Mouse (Mus musculus) embryonic facial prominence, embryonic 11.5 days (tissue): Measurements from ENCODE around the gene Cnr2. TPM values are rescaled to one million over a fixed set of nuclear protein-coding genes. Genes with fewer than 3 reads are reported as not detected.

Experiments
- ATAC-seq: fragments of 200-750 bp; cut with Nextera tagmentation; replicated peaks from 2 replicates; pipeline ENCODE4 v1.8.0; 2017; ENCODE audit warnings: low read depth; ENCODE audit not compliant: insufficient number of reproducible peaks, low FRiP score, low TSS enrichment
- DNase-seq: peaks from one replicate; pipeline ENCODE4 v3.0.0-alpha.2; 2015; ENCODE audit warnings: low spot score
- H3K27ac ChIP-seq: fragments of 300-500 bp; sonication (generic); replicated peaks from 2 replicates; pipeline ENCODE4 v1.5.1; 2014; ENCODE audit warnings: mild to moderate bottlenecking, low read depth, low read length, control low read depth
- H3K27me3 ChIP-seq: fragments of 300-500 bp; sonication (generic); 2 replicates; pipeline ENCODE4 v1.6.1; 2014; ENCODE audit warnings: mild to moderate bottlenecking, low read length, moderate library complexity, mixed read lengths; ENCODE audit not compliant: control insufficient read depth, insufficient read depth
- H3K36me3 ChIP-seq: fragments of 300-500 bp; sonication (generic); replicated peaks from 2 replicates; pipeline ENCODE4 v1.6.1; 2014; ENCODE audit warnings: low read depth, mild to moderate bottlenecking, low read length, moderate library complexity, mixed read lengths; ENCODE audit not compliant: control insufficient read depth, insufficient read depth
- H3K4me1 ChIP-seq: fragments of 300-500 bp; sonication (generic); 2 replicates; pipeline ENCODE4 v1.6.1; 2014; ENCODE audit warnings: low read length, mixed read lengths; ENCODE audit not compliant: control insufficient read depth, insufficient read depth
- H3K4me2 ChIP-seq: fragments of 300-500 bp; sonication (generic); 2 replicates; pipeline ENCODE4 v1.6.1; 2014; ENCODE audit warnings: low read depth, mild to moderate bottlenecking, control low read depth, low read length, moderate library complexity
- H3K4me3 ChIP-seq: fragments of 300-500 bp; sonication (generic); 2 replicates; pipeline ENCODE4 v1.5.1; 2014; ENCODE audit warnings: low read depth, low read length, control low read depth
- H3K9ac ChIP-seq: fragments of 300-500 bp; sonication (generic); replicated peaks from 2 replicates; pipeline ENCODE4 v1.6.1; 2014; ENCODE audit warnings: mild to moderate bottlenecking, control low read depth, low read length
- H3K9me3 ChIP-seq: fragments of 300-500 bp; sonication (generic); replicated peaks from 2 replicates; pipeline ENCODE4 v1.6.1; 2016; ENCODE audit warnings: mild to moderate bottlenecking, low read length, inconsistent platforms, mixed read lengths; ENCODE audit not compliant: control insufficient read depth
- WGBS: fragments of 180-500 bp; shearing (Covaris S2); extraction: QIAGEN DNeasy Blood & Tissue Kit; methylation state at CpG from one replicate; pipeline ENCODE4 v1.1.7; 2014; 5-methylcytosine and 5-hydroxymethylcytosine counted together
- polyA plus RNA-seq: library from polyadenylated mRNA; unstranded; fragments of >200 nt; fragmentation: Nextera tagmentation; extraction: Ambion mirVana; gene quantifications from 2 replicates; pipeline ENCODE4 v1.2.1, GENCODE M21; 2014

The Cnr2 gene
- polyA plus RNA-seq, 1 experiment from 2014 or later = 0.43 TPM

DNA sequence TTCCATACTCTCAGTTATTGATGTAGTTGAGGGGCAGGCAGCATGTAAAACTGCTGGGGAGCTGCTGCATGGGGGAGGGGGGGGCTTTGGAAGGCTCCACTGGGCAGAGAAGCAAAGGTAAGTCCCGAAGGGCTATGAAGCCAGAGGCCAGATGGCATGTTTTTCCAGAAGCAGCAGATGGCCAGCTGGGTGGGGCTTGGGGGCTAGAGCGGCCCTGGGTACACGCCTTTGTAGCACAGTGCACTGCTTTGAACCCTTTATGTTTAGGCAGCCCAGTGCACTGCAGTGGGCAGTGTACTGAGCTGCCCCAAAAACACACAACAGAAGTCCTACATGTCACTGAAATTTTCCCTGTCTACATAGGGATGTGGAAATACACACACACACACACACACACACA lies 17.6 kb downstream of the Cnr2 start:
- WGBS = 44% methylated on average over 3 of the region's 3 CpGs
- ATAC-seq = peak; percentile 52; the same call in 1 of the 2 replicates

DNA sequence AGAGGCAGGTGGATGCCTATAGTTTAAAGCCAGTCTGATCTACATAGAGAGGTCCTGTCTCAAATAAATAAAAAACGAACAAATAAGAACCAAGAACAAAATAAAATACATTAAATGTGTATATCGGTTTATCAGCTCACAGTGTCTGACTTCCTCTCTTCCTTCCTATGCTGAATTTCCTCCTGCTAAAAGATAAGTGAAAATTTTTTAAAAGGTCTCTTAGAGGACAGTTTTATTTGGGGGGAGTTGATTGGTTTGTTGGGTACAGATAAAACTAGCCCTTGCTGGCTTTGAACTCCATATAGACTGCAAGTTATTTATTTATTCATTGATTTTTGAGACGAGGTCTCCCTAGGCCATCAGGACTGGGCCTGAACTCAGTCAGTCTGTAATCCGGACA lies 18.2 kb downstream of the Cnr2 start:
- Histone ChIP-seq H3K9me3 (no peaks in the 10 kb centered on the region), H3K27ac (no peak overlapping the region), H3K4me1 (no peaks in the 10 kb centered on the region), H3K36me3 (no peaks in the 10 kb centered on the region), H3K27me3 (no peaks in the 10 kb centered on the region), H3K9ac (no peak overlapping the region), H3K4me3 (no peak overlapping the region), H3K4me2 (no peak overlapping the region)
- no peak for ATAC-seq
- no peak for DNase-seq
- WGBS = 78% methylated on average over 4 of the region's 4 CpGs

More for the DNA sequence above, 17.6 kb downstream of the Cnr2 start:
- H3K4me2 ChIP-seq = no peak overlapping the region
- H3K9me3 ChIP-seq = no peaks in the 10 kb centered on the region
- no peaks in the 10 kb centered on the region for H3K36me3 ChIP-seq
- DNase-seq = peak; percentile 5
- no peaks in the 10 kb centered on the region for H3K4me1 ChIP-seq
- H3K4me3 ChIP-seq = no peak overlapping the region
- no peak overlapping the region for H3K9ac ChIP-seq
- H3K27ac ChIP-seq = 0 out of 2 replicates have a peak overlapping the region, but pooled peaks have one; percentile 4
- no peaks in the 10 kb centered on the region for H3K27me3 ChIP-seq

DNA sequence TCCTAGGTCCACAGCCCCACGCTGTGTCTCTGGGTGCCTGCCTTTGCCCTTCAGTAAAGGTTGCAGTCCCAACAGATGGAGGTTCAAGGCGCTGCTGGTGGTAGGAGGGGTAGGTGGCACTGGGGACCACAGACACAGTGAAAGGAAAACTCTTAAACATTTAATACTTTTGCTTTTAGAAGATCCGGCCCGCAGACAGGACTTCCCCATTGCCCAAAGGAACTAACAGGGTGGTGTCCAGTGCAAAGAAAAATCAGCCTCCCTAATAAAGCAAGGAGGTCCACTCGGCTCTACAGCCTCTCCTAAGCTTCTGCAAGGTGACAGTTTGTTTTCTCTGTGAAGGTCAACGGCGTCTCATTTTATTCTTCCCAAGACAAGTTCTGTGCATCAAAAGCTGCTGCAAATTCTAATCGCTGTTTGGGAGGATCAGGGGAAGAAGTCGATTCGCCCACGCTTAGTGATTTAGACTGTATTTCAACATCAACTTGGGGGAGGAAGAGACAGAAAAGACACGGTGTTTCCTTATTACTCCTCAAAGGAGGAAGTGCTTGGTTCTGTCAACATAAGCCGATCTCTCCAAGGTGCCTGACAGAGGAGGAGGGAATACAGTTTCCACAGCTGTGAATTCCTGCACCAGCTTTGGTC lies 23.6 kb downstream of the Cnr2 start:
- Histone ChIP-seq H3K4me3 (no peak overlapping the region), H3K36me3 (no peaks in the 10 kb centered on the region), H3K27me3 (no peaks in the 10 kb centered on the region), H3K27ac (no peak overlapping the region), H3K9me3 (no peaks in the 10 kb centered on the region), H3K9ac (no peak overlapping the region), H3K4me2 (no peak overlapping the region), H3K4me1 (peaks cover 2% of the 10 kb centered on the region; the same call in 1 of the 2 replicates)
- no peak for DNase-seq
- WGBS = 86% methylated on average over 13 of the region's 13 CpGs
- no peak for ATAC-seq

DNA sequence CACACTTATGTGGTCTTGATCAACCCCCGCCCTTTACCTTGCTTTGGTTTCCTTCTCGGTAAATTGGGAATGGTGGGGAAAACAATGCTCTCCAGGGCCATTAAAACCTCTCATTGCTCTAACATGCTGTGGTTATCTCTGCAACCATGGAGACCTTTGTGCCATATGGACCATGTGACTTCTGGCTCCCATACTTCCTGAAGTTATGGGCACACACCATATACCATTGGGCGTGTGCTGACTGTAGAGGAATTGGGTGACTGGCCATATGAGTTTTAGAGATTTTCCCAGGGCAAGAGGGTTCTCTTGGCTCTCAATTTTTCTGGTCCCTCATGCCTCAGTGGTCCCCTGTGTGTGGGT lies 24.1 kb downstream of the Cnr2 start:
- H3K27ac ChIP-seq = no peak overlapping the region

GRCm38 (mm10) chr4:135920304-135921241 lies 25.4 kb downstream of the Cnr2 start, which contains the start of gene Fuca1:
Fuca1 (plus strand) TSS chr4:135920735.
- DNase-seq = peak; percentile 98
- peak; percentile 89 for ATAC-seq
- Histone ChIP-seq H3K27me3 (no peaks in the 10 kb centered on the region), H3K9me3 (no peaks in the 10 kb centered on the region), H3K27ac (0 out of 2 replicates have a peak within 1 kb of the TSS, but pooled peaks have one; percentile 53), H3K4me1 (peaks cover 2% of the 10 kb centered on the region; the same call in 1 of the 2 replicates), H3K4me2 (peak within 1 kb of the TSS; percentile 92), H3K36me3 (no peaks in the 10 kb centered on the region), H3K4me3 (peak within 1 kb of the TSS; percentile 68), H3K9ac (peak within 1 kb of the TSS; percentile 82)
- 3% methylated on average over 60 of the region's 60 CpGs for WGBS

More for the DNA sequence above, 24.1 kb downstream of the Cnr2 start:
- no peaks in the 10 kb centered on the region for H3K27me3 ChIP-seq
- no peaks in the 10 kb centered on the region for H3K36me3 ChIP-seq
- H3K4me1 ChIP-seq = peaks cover 2% of the 10 kb centered on the region; the same call in 1 of the 2 replicates
- WGBS = 97% methylated on average over 3 of the region's 3 CpGs
- H3K4me2 ChIP-seq = no peak overlapping the region
- H3K9ac ChIP-seq = no peak overlapping the region
- no peaks in the 10 kb centered on the region for H3K9me3 ChIP-seq
- ATAC-seq (no peak), DNase-seq (no peak)
- H3K4me3 ChIP-seq = no peak overlapping the region

DNA sequence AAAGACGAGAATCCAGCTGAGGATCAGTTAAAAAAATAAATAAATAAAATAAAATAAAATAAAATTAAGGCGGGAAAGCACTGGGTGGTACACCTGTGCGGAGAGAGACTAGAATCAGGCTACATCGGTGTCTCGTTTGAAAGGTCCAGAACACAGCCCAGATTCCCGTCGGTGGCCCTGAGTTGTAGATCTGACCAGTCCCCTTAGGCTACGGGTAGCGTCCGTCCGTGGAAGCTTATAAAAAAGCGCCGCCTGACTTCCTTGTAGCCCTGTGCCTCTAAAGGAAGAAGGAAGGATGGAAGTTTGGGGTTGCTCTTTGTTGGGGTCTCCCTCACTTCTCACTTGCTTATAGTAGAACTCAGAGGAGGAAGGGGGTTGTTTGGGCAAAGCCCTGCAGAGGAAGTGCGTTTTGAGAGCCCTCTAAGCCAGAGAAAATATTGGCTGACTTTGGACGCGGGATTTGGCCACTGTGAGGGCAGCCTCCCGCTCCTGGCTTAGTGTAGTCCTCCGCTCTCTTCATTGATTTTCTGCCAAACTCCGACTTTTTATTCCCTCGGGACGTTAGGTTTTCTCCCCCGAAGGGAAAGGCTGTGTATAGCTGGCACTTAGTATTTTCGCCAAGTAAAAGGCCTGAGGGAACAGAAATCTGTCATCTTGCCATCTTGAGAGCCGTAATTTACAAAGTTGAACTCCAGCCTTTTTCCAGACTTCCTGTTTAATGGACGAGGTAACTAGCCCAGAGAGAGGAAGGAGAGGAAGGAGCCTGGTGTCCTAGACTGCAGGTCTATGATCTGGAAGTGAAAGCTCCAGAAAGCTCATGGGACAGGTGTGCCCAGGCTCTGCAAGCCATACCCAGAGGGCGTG lies 26.3 kb downstream of the Cnr2 start:
- H3K36me3 ChIP-seq = no peaks in the 10 kb centered on the region; the same call in 1 of the 2 replicates
- ATAC-seq (no peak; the same call in 1 of the 2 replicates), DNase-seq (peak; percentile 13)
- peak overlapping the region; percentile 68 for H3K4me3 ChIP-seq
- peaks cover 2% of the 10 kb centered on the region; the same call in 1 of the 2 replicates for H3K4me1 ChIP-seq
- no peak overlapping the region for H3K27ac ChIP-seq
- H3K27me3 ChIP-seq = no peaks in the 10 kb centered on the region
- peak overlapping the region; percentile 92 for H3K4me2 ChIP-seq
- 9% methylated on average over 26 of the region's 26 CpGs for WGBS
- peak overlapping the region; percentile 82 for H3K9ac ChIP-seq
- H3K9me3 ChIP-seq = no peaks in the 10 kb centered on the region

- 95% methylated on average over 1 of the region's 1 CpGs for WGBS
- H3K4me3 ChIP-seq = no peak overlapping the region
- no peaks in the 10 kb centered on the region for H3K27me3 ChIP-seq
- no peaks in the 10 kb centered on the region; the same call in 1 of the 2 replicates for H3K36me3 ChIP-seq
- DNase-seq (no peak), ATAC-seq (no peak)
- H3K4me2 ChIP-seq = no peak overlapping the region; the same call in 1 of the 2 replicates
- H3K27ac ChIP-seq = no peak overlapping the region
- H3K9ac ChIP-seq = no peak overlapping the region; the same call in 1 of the 2 replicates
- H3K9me3 ChIP-seq = no peaks in the 10 kb centered on the region
- peaks cover 2% of the 10 kb centered on the region; the same call in 1 of the 2 replicates for H3K4me1 ChIP-seq
Observed at GRCm38 (mm10) chr4:135922190-135922589, 27.0 kb downstream of the Cnr2 start.
